Mouse (Mus musculus): ENCODE measurements around the gene Sertad2. TPM values are rescaled to one million over a fixed set of nuclear protein-coding genes. Genes with fewer than 3 reads are reported as not detected.
A peak's percentile ranks its signal among the peaks of the same experiment; 100 is the strongest.

Gene Sertad2
- total RNA-seq, 2 experiments from 2014 or later: 21.5 to 25.6 TPM

DNA sequence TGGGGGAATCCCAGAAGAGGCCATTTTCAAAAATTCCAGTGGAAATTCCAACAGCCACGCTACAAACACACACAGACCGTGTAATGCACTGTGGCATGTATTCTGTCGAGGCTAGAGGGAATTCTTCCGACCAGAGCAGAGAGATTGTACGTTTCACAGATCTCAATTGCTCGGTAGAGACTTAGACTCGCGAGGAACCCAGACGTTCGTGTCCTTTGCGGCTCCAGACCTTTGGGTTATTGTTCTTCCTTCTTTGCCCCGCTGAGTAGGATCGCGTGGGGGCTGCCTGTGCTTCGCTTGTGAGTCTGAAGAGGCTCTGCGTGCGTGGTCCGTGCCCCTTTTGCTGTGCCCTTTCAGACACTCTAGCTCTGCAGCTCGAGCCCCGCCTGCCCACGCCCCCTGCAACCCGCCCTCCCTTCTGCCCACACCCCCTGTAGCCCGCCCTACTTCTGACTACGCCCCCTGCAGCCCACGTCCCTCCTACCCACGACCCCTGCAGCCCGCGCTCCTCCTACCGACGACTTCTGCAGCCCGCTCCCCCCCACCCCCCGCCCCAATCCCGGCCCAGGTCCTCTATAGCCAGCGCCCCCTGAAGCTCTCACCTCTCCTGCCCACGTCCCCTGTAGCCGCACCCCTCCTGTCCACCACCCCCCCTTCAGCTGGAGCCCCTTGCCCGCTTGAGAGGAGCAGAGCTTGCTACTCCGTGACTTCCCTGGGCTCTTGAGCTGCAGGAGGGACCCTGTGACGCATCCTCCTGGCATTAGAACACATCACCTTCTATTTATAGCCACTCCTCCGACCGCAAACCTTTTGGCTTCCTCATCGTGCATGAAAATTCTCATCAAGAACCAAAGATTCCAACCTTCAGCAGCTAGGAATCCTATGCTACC lies 10.8 kb upstream of the Sertad2 start:
- no peak for TF ChIP-seq CTCF (conservative IDR thresholded peaks at IDR 0.05)
- peak in 1 of 2 experiments; percentile 16 for DNase-seq (ENCODE audit: low spot score in 2 of 2)
- Histone ChIP-seq H3K4me3 (peak overlapping the region; percentile 65), H3K27ac (peak overlapping the region; percentile 76)

GRCm38 (mm10) chr11:20533231-20533630 lies 9.8 kb upstream of the Sertad2 start:
- no peak overlapping the region for H3K27ac ChIP-seq
- TF ChIP-seq CTCF (conservative IDR thresholded peaks at IDR 0.05): no peak
- no peak for DNase-seq (ENCODE audit: low spot score in 2 of 2)
- no peak overlapping the region for H3K4me3 ChIP-seq

DNA sequence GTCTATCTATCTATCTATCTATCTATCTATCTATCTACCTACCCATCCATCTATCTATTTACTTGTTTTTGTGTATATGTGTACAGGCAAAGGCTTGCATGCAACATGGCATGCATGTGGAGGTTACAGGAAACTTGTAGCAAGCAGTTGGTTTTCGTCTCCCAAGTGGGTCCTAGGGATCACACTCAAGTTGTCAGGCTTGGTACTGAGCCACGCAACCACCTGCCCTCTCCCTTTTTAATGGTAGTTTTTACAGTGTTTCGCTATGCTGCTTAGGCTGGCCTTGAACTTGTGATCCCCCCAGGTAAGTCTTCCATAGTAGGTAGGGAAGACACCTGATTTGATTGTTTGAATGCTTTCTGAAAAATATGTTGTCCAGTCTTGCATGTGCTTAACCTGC lies 5.8 kb upstream of the Sertad2 start:
- no peak overlapping the region for H3K4me3 ChIP-seq
- TF ChIP-seq CTCF (conservative IDR thresholded peaks at IDR 0.05): no peak
- H3K27ac ChIP-seq: no peak overlapping the region
- no peak for DNase-seq (ENCODE audit: low spot score in 2 of 2)

GRCm38 (mm10) chr11:20538496-20538895 lies 4.6 kb upstream of the Sertad2 start:
- no peak overlapping the region for H3K4me3 ChIP-seq
- DNase-seq (ENCODE audit: low spot score in 2 of 2): no peak
- TF ChIP-seq CTCF (conservative IDR thresholded peaks at IDR 0.05): no peak

GRCm38 (mm10) chr11:20541280-20541679 lies 1.8 kb upstream of the Sertad2 start:
- Histone ChIP-seq H3K4me3 (no peak overlapping the region), H3K27ac (no peak overlapping the region)
- DNase-seq (ENCODE audit: low spot score in 2 of 2): no peak
- no peak for TF ChIP-seq CTCF (conservative IDR thresholded peaks at IDR 0.05)

More at GRCm38 (mm10) chr11:20538496-20538895, 4.6 kb upstream of the Sertad2 start:
- no peak overlapping the region for H3K27ac ChIP-seq

GRCm38 (mm10) chr11:20541995-20542637 lies 937 bp upstream of the Sertad2 start:
- Histone ChIP-seq H3K27ac (peak overlapping the region; percentile 98), H3K4me3 (peak overlapping the region; percentile 98)
- TF ChIP-seq CTCF (conservative IDR thresholded peaks at IDR 0.05): no peak
- peak in 1 of 2 experiments; percentile 36 for DNase-seq (ENCODE audit: low spot score in 2 of 2)

DNA sequence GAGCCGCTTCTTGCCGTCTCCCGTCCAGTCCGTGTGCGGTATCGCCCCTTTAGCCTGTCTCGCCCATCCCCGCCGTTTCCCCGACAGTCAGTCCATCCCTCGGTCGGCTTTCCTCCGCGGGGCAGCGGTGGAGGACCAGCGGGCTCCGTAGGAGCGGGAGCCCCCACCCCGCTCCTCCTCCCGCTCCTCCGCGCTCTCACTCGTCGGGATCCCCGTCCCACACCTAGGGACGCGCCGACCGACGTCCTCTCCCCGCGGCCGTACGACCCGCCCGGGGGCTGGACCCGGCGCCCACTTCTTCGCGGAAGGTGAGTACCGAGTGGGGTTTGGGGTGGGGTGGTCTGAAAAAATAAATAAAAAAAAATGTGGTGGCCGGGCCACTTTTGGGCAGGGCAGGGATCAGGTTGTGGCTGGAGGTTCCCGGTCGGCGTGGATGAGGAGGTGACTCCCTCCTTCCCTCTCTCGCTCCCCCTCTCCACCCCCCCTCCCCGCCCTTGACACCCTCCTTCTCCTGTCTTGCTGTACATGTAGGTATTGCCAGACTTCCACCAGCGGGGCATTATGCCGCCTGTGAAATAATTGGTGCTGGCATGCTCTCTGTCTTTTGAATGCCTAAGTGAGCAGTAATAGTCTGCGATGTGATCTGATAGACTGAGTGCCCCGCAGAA lies 534 bp downstream of the Sertad2 start:
- TF ChIP-seq CTCF (conservative IDR thresholded peaks at IDR 0.05): no peak
- Histone ChIP-seq H3K27ac (peak overlapping the region; percentile 98), H3K4me3 (peak overlapping the region; percentile 98)
- DNase-seq (ENCODE audit: low spot score in 2 of 2): peak; percentile 14 to 21

DNA sequence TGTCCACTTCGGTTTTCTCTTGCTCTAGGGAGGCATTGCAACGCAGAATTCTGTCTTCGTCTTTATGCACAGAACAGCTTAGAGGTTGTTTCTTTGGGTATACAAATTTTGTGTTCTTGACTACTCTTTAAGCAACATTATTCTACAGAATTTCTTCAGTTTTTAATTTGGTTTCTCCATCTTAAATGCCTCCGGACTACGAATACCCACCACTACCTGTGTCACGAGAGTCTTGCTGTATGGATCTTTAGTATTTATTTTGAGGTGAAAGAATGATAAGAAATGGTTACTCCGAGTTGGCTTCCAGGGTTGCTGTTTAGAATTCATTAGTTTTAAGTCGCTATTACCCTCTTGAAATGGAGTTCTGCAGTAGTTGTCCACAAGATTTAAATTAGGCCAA lies 1.3 kb downstream of the Sertad2 start:
- DNase-seq (ENCODE audit: low spot score in 2 of 2): no peak
- H3K27ac ChIP-seq: peak overlapping the region; percentile 98; the same call in 1 of the 2 replicates
- peak overlapping the region; percentile 98 for H3K4me3 ChIP-seq
- no peak for TF ChIP-seq CTCF (conservative IDR thresholded peaks at IDR 0.05)

DNA sequence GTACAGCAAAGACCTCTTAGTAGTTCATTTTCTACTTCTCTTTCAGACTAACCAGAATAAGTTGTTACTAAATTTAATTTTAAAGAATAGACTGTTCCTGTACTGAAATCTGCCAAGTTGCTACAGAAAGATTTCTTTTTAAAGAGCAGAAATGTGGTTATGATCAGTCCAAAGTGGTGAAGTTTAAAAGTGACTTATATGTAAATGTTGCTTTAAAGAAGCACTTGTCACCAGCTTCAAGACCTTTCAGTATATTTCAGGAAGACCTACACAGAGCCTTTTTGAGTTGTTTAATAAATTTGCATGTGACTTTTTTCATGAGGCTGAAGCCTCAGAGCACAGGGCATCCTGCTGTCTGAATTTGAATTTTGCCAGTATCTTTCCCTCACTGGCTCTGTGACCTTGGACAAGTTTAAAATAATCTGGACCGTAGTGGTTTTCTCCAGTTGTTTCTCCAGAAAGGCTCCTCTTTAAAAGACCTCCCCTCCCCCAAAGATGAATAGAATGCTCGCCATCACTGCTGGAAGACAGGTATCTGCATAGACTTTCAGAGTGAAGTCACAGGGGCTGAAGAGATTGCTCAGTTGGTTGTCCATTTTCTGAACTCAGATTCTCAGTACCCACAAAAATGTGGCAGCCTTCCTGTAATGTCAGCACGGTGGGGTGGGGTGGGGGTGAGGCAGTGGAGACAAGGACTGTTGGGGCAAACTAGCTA lies 1.9 kb downstream of the Sertad2 start:
- H3K27ac ChIP-seq: no peak overlapping the region
- H3K4me3 ChIP-seq: no peak overlapping the region; the same call in 1 of the 2 replicates
- no peak for DNase-seq (ENCODE audit: low spot score in 2 of 2)
- no peak for TF ChIP-seq CTCF (conservative IDR thresholded peaks at IDR 0.05)

DNA sequence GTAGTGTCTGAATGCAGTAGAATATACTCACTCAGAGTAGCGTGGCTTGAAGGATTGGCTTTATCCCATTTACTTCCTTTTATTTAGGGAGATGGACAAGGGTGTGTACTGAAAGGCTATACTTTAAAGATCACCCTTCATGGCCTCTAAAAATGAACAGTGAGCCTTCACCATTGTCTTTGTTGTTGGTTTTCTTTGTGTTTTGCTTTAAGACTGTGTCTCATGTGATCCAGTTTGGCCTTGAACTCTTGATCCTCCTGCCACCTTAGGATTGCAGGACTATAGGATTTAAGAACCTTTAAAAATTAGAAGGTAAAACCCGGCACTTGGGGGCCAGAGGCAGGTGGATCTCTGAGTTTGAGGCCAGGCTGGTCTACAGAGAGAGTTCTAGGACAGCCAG lies 6.4 kb downstream of the Sertad2 start:
- Histone ChIP-seq H3K27ac (no peak overlapping the region), H3K4me3 (no peak overlapping the region)
- TF ChIP-seq CTCF (conservative IDR thresholded peaks at IDR 0.05): no peak
- no peak for DNase-seq (ENCODE audit: low spot score in 2 of 2)

DNA sequence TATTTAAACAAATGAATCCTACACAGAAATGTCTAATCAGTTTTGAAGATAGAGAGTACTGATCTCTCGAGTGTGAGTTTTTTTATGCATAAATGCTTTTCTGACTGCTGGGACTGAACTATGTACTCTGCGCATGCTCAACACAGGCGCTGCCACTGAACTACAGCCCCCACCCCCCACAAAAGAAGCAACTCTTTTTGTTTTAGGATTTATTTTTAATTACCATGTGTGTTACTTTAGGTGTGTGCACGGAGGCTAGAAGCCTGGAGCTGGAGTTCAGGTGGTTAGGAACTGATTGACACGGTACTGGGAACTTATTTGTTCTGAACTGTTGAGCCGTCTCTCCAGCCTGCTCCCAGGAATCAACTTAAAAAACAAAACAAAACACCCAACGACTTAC lies 7.1 kb downstream of the Sertad2 start:
- TF ChIP-seq CTCF (conservative IDR thresholded peaks at IDR 0.05): no peak
- Histone ChIP-seq H3K27ac (no peak overlapping the region), H3K4me3 (no peak overlapping the region)
- no peak for DNase-seq (ENCODE audit: low spot score in 2 of 2)

DNA sequence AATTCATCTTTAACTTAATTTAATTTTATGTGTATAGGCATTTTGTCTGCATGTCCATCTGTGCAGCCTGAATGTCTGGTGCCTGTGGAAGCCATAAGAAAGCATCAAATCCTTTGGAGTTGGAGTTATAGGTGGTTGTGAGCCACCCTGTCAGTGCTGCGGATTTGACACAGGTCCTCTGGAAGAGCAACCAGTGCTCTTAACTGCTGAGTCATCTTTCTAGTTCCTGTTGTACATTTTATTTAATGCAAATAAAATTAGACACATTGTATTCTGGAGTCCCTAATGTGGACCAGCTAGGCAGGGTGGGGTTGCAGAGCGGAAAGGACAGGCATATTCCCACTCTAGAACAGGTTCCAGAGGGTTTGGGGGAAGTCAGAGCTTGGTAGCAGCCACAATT lies 9.0 kb downstream of the Sertad2 start:
- TF ChIP-seq CTCF (conservative IDR thresholded peaks at IDR 0.05): no peak
- DNase-seq (ENCODE audit: low spot score in 2 of 2): no peak
- Histone ChIP-seq H3K27ac (no peak overlapping the region), H3K4me3 (no peak overlapping the region)
